In genomic region chr5:114617809-114618208, GRCm38 (mm10) we compare ENCODE assay signal across 15 mouse cellular contexts.
"Had no signal": no experiment of that assay in that cellular context is flagged by ENCODE, and none has a peak within 500 bp of the region (broad histone marks: within the 10 kb centered on the region; RNA-seq: fewer than 3 reads in every experiment).

No protein-coding gene starts in this region.

- H3K4me2 ChIP-seq: kidney, embryonic 15.5 days; limb, embryonic 13.5 days; liver, embryonic 13.5 days; midbrain, embryonic 11.5 days had no signal

- H3K4me1 ChIP-seq: limb, embryonic 13.5 days had no signal

- H3K9ac ChIP-seq: kidney, embryonic 15.5 days; limb, embryonic 13.5 days; liver, embryonic 13.5 days had no signal

- H3K36me3 ChIP-seq: kidney, embryonic 15.5 days; limb, embryonic 10.5 days; limb, embryonic 13.5 days; liver, embryonic 13.5 days had no signal

- H3K4me3 ChIP-seq: kidney, embryonic 15.5 days; limb, embryonic 10.5 days; limb, embryonic 13.5 days; liver, embryonic 13.5 days had no signal

- H3K9me3 ChIP-seq: kidney, embryonic 15.5 days; limb, embryonic 10.5 days; limb, embryonic 13.5 days; liver, embryonic 13.5 days had no signal

- H3K27ac ChIP-seq: kidney, embryonic 15.5 days; limb, embryonic 10.5 days; limb, embryonic 13.5 days; liver, embryonic 13.5 days; stomach, postnatal 0 days had no signal

- H3K27me3 ChIP-seq: kidney, embryonic 15.5 days; liver, embryonic 13.5 days had no signal

- DNase-seq: kidney, postnatal 10 days; kidney, postnatal 4 days; layer of hippocampus, adult 9-11 months; liver, embryonic 13.5 days; lung, adult 2 months; lung, postnatal 14 days; lung, postnatal 4 days; midbrain, embryonic 14.5 days; thymus, adult 18-20 months; thymus, postnatal 36 days had no signal
